Mouse (Mus musculus) spleen, adult 18-20 months (tissue): ENCODE measurements around the gene Trim47.

Experiments
- DNase-seq, 2 experiments: peaks; one replicate each; pipeline ENCODE4 v3.0.0; 2022; ENCODE audit warnings: mixed read lengths in 2 of 2

The Trim47 gene

GRCm38 (mm10) chr11:116061641-116062415 lies 65.2 kb downstream of the Trim47 start:
- DNase-seq, result no peak

GRCm38 (mm10) chr11:116060596-116060995 lies 66.4 kb downstream of the Trim47 start:
- DNase-seq, result no peak

- DNase-seq, result no peak
Observed at GRCm38 (mm10) chr11:116059691-116060025, 67.4 kb downstream of the Trim47 start.

- DNase-seq, result no peak
Observed at GRCm38 (mm10) chr11:116058868-116059690, 67.9 kb downstream of the Trim47 start.

DNA sequence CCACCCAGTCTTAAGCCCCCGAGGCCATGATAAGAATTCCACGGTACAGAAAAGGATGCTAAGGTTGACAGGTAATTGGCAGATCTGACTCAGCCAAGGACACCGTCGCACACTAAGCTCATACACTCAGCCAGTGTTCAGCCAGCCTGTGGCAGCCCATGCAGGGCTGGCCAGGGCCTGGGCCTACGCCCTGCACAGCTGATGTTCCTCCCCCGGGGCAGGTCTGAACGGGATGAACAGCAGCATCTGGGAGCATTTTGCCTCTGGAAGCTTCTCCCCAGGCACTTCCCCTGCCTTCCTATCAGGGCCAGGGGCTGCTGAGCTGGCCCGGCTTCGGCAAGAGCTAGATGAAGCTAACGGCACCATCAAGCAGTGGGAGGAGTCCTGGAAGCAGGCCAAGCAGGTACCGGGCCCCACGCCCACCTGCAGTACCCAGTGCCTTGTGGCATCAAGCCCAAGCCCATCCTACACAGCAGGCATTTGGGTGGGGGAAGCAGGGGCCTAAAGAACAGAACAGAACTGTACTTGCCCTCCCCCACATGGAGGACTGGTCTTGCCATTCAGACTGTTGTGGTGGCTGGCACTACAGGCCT lies 68.9 kb downstream of the Trim47 start:
- DNase-seq, result no peak

- DNase-seq, result no peak
Observed at GRCm38 (mm10) chr11:116057237-116057881, 69.7 kb downstream of the Trim47 start.

- no peak for DNase-seq
Observed at GRCm38 (mm10) chr11:116055873-116056272, 71.1 kb downstream of the Trim47 start.
